Mouse (Mus musculus): ENCODE measurements around the gene Ube2z. TPM values are rescaled to one million over a fixed set of nuclear protein-coding genes. Genes with fewer than 3 reads are reported as not detected.

The Ube2z gene
- 15.9 TPM for polyA plus RNA-seq (2014; fragmentation: Illumina TruSeq; extraction: RNeasy Lipid Tissue Mini Kit (QIAGEN cat#74804); ENCODE audit: low read depth, low replicate concordance)

DNA sequence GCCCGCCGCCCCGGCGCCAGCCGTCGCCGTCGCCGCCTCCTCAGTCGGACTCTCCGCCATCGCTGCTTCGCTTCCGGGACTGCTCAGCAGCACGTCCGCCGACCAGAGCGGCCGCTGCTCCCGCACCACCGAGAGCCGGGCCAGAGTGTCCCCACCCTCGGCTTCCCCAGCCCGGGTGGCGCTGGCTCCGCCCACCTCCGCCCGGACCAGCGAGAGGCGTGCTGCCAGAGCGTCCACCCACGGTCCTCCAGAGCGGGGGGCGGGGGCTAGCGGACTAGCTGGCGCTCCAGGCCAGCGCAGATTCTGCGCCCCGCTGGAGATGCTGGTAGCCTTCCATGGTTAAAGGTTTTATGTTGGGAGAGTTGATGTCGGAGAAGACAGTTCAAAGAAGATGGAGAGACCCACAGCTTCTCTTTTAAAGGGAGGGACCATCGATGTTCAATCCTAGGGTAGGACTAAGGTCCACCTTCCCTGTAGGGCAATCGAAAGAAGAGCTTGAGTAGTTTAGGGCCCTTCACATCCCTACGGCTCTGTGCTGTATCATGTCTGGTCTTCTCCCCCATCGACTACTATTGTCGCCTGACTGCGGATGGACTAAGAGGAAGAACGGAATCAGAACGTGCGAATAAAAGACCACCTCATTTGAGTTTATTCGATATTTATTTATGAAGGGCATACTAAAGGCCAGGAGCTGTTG, at the start of gene Ube2z:
Gene Ube2z (minus strand): TSS at position 174 of the 697 bp plus-strand sequence.

DNA sequence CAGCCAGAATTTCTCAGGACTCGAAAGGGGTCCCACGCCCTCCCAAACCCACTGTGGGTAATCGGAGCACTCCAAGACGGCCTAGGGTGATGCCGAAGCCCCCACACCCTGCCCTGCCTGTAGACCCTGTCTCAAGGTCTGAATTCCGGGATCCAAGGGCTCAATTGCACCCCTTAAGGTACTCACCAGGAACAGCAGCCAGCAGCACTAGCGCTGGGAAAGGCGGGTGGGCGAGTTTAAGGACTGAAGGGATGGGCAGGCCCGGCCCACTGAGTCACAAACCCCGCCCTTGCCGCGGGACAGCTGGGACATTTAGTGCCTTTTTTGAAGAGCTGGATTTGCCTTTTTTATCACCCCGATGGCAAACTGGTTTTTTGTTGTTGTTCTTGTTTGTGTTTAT, 46.6 kb upstream of the Ube2z start, which contains the start of gene Calcoco2:
Gene Calcoco2 (minus strand): TSS at position 214 of the 400 bp plus-strand sequence.

DNA sequence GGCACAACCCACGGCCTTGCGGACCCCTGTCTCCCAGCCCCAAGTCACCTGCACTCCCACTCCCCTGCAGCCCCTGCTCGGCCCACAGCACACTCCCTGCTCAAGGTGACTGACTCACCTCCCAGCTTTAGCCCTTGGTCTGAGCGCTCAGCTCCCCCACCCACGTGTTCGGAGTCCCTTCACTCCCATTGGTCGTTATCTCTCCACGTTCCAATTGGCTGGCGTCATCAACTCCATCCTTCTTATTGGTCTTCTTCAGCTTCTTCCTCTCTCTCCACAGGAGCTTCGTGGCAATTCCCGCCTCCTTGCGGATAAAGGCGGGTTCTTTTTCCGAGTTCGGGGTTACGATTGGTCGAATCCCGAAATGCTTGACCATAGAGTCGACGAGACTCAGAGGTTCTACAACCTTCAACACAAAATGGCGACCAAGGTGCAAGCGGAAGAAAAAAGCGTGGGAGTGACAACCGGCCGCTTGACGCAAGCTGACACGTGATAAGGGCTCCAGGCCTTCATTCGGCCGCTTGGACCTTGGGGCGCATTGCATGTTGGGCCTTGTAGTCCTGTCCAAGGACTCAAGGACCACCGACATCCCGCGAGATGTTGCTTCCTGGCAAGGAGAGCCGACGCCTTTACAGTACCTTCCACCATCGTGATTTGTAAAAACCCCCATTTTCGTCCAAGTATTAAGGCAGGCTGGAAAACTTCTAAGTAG, 10.5 kb upstream of the Ube2z start, which contains the start of gene Atp5g1:
Gene Atp5g1 (minus strand): TSS at position 162 of the 712 bp plus-strand sequence.

DNA sequence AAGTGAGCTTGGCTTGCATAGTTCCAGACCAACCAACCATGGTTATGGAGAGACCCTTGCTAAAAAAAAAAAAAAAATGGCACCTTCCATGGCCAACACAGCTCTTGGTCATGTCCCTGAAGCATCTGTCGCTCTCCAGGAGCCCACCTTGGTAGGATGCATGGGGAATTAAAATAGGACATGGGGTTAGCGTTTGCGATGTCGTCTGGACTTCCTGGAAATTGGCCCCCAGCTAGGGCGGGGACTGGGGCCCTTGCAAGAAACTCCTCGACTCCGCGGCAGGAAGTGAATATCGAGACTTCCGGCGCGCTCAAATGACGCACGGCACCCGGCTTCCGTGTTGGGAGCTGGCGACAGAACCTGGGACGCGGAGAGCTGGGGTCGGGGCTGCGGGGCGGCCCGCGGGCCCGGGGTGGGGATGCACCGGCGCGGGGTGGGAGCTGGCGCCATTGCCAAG, 30.6 kb downstream of the Ube2z start, which contains the start of gene Snf8:
Gene Snf8 (plus strand): TSS at position 290 of the 457 bp plus-strand sequence.

DNA sequence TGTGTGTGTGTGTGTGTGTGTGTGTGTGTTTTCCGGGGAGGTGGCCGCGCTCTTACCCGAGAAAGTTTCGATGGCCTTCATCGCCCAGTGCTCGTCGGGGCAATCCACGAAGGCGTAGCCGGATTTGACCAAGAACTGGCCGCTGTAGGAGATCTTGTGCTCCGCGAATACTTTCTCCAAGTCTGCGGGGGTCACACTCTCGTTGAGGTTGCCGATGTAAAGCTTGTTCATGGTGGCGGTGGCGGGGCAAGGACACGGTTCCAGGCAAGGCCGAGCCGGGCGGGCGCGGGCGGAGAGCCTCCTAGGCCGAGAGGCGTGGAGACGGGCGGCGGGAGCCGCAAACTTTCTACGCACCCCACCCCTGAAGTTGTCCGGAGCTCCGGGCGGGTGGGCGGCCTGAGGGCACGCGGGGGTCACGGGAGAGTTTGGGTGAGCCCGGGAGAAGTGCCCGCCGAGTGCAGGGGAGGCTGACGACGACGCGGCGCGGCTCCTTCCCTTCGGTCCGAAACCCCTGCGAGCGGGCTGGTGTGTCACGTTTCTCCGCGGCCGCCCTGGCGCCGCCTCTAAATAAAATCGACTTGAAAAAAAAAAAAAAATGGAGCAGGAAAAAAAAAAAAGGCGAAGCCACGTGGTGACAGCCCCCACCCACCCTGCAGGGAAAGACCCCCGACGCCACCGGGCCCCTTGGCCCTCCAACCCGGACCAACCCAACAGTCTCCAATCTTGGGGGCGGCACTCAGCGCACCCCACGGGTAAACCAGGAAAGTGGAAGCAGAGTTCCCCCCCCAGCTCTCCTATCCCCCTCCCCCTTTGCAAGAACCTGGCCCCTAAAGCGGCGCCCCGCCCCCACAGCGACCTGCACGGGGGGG, 59.6 kb downstream of the Ube2z start, which contains the start of gene Igf2bp1:
Gene Igf2bp1 (minus strand): TSS at position 538 of the 869 bp plus-strand sequence.

Other genes with a start within 250 kb of the Ube2z start
- gene Phospho1, start 240.9 kb downstream of the Ube2z start, polyA plus RNA-seq (2014; fragmentation: Illumina TruSeq; extraction: RNeasy Lipid Tissue Mini Kit (QIAGEN cat#74804); ENCODE audit: low read depth, low replicate concordance): 0.56 TPM
- 4.2 TPM for gene Gngt2, start 228.2 kb downstream of the Ube2z start, polyA plus RNA-seq (2014; fragmentation: Illumina TruSeq; extraction: RNeasy Lipid Tissue Mini Kit (QIAGEN cat#74804); ENCODE audit: low read depth, low replicate concordance)
- 0.29 TPM for gene Abi3, start 222.9 kb downstream of the Ube2z start, polyA plus RNA-seq (2014; fragmentation: Illumina TruSeq; extraction: RNeasy Lipid Tissue Mini Kit (QIAGEN cat#74804); ENCODE audit: low read depth, low replicate concordance)
- gene B4galnt2, start 150.5 kb downstream of the Ube2z start, polyA plus RNA-seq (2014; fragmentation: Illumina TruSeq; extraction: RNeasy Lipid Tissue Mini Kit (QIAGEN cat#74804); ENCODE audit: low read depth, low replicate concordance): not detected
- not detected for gene Igf2bp1, start 59.4 kb downstream of the Ube2z start, polyA plus RNA-seq (2014; fragmentation: Illumina TruSeq; extraction: RNeasy Lipid Tissue Mini Kit (QIAGEN cat#74804); ENCODE audit: low read depth, low replicate concordance)
- not detected for gene Gip, start 40.8 kb downstream of the Ube2z start, polyA plus RNA-seq (2014; fragmentation: Illumina TruSeq; extraction: RNeasy Lipid Tissue Mini Kit (QIAGEN cat#74804); ENCODE audit: low read depth, low replicate concordance)
- 20.3 TPM for gene Snf8, start 30.5 kb downstream of the Ube2z start, polyA plus RNA-seq (2014; fragmentation: Illumina TruSeq; extraction: RNeasy Lipid Tissue Mini Kit (QIAGEN cat#74804); ENCODE audit: low read depth, low replicate concordance)
- 29.6 TPM for gene Atp5g1, start 10.3 kb upstream of the Ube2z start, polyA plus RNA-seq (2014; fragmentation: Illumina TruSeq; extraction: RNeasy Lipid Tissue Mini Kit (QIAGEN cat#74804); ENCODE audit: low read depth, low replicate concordance)
- not detected for gene Calcoco2, start 46.6 kb upstream of the Ube2z start, polyA plus RNA-seq (2014; fragmentation: Illumina TruSeq; extraction: RNeasy Lipid Tissue Mini Kit (QIAGEN cat#74804); ENCODE audit: low read depth, low replicate concordance)
- not detected for gene Ttll6, start 68.4 kb upstream of the Ube2z start, polyA plus RNA-seq (2014; fragmentation: Illumina TruSeq; extraction: RNeasy Lipid Tissue Mini Kit (QIAGEN cat#74804); ENCODE audit: low read depth, low replicate concordance)
- not detected for gene Hoxb13, start 128.9 kb upstream of the Ube2z start, polyA plus RNA-seq (2014; fragmentation: Illumina TruSeq; extraction: RNeasy Lipid Tissue Mini Kit (QIAGEN cat#74804); ENCODE audit: low read depth, low replicate concordance)
- gene Hoxb9, start 206.1 kb upstream of the Ube2z start, polyA plus RNA-seq (2014; fragmentation: Illumina TruSeq; extraction: RNeasy Lipid Tissue Mini Kit (QIAGEN cat#74804); ENCODE audit: low read depth, low replicate concordance): not detected
- gene Hoxb8, start 216.5 kb upstream of the Ube2z start, polyA plus RNA-seq (2014; fragmentation: Illumina TruSeq; extraction: RNeasy Lipid Tissue Mini Kit (QIAGEN cat#74804); ENCODE audit: low read depth, low replicate concordance): not detected
- 0.42 TPM for gene Hoxb7, start 221.2 kb upstream of the Ube2z start, polyA plus RNA-seq (2014; fragmentation: Illumina TruSeq; extraction: RNeasy Lipid Tissue Mini Kit (QIAGEN cat#74804); ENCODE audit: low read depth, low replicate concordance)
- gene Hoxb6, start 227.1 kb upstream of the Ube2z start, polyA plus RNA-seq (2014; fragmentation: Illumina TruSeq; extraction: RNeasy Lipid Tissue Mini Kit (QIAGEN cat#74804); ENCODE audit: low read depth, low replicate concordance): not detected
- 0.21 TPM for gene Hoxb5, start 237.9 kb upstream of the Ube2z start, polyA plus RNA-seq (2014; fragmentation: Illumina TruSeq; extraction: RNeasy Lipid Tissue Mini Kit (QIAGEN cat#74804); ENCODE audit: low read depth, low replicate concordance)

Measured in liver, adult 10 weeks (tissue).